ENCODE assay signal across 8 mouse cellular contexts in the genomic region with DNA sequence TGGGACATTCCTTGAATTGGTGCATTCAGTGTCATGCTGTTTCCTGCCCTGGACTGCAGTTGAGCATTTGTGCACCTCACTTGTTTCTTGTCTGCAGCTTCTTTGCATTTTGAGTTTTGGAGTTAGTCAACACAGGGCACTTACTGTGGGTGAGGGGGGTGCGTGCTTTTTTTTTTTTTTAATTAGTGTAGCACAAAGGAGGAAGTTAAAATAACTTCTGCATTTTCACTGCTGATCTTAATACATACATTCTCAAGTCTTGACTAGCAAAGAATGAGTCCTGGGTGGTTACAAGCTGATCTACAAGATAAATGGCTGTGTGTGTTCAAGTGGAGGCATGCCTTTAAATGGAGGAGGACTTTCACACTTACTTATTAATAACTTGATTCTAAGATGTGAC. TPM values are rescaled to one million over a fixed set of nuclear protein-coding genes. Genes with fewer than 3 reads are reported as not detected.
DNase-seq lines count a peak whose midpoint lies in the region; ATAC-seq and TF ChIP-seq lines count a peak whose summit lies in the region.

No protein-coding gene starts in this region.

- 63% methylated on average over 1 of the region's 1 CpGs for WGBS in heart, embryonic 11.5 days (ENCODE audit: insufficient replicate concordance)

- peak overlapping the region; percentile 88 for H3K9ac ChIP-seq in heart, embryonic 11.5 days (ENCODE audit: low read depth, low read length)
- peak overlapping the region; percentile 91 for H3K9ac ChIP-seq in ES-Bruce4 (ENCODE audit: low read depth, poor library complexity, severe bottlenecking)

- TF ChIP-seq EP300 in ES-Bruce4 (IDR thresholded peaks at IDR 0.05; ENCODE audit: insufficient read depth, low read depth, low read length): no peak

- H3K4me2 ChIP-seq in heart, embryonic 11.5 days: peak overlapping the region; percentile 78

- H3K36me3 ChIP-seq in heart, embryonic 11.5 days (ENCODE audit: control insufficient read depth, insufficient read depth, low read length): no peaks in the 10 kb centered on the region
- H3K36me3 ChIP-seq in ES-Bruce4 (ENCODE audit: control insufficient read depth, insufficient read depth, low read length, poor library complexity, severe bottlenecking): no peaks in the 10 kb centered on the region
- H3K36me3 ChIP-seq in megakaryocyte, embryonic 14.5 days (replicated peaks; ENCODE audit: low read length): peaks cover 42% of the 10 kb centered on the region

- no peak for TF ChIP-seq POLR2A in ES-Bruce4 (IDR thresholded peaks at IDR 0.05; ENCODE audit: insufficient read depth, low read length)

- TF ChIP-seq CTCF in ES-Bruce4 (IDR thresholded peaks at IDR 0.05; ENCODE audit: low read depth, low read length): no peak

- no peaks in the 10 kb centered on the region for H3K27me3 ChIP-seq in heart, embryonic 11.5 days (ENCODE audit: control insufficient read depth, insufficient read depth, low read length)
- no peaks in the 10 kb centered on the region for H3K27me3 ChIP-seq in ES-Bruce4 (ENCODE audit: control insufficient read depth, insufficient read depth, low read length, poor library complexity, severe bottlenecking)
- no peaks in the 10 kb centered on the region for H3K27me3 ChIP-seq in megakaryocyte, embryonic 14.5 days (replicated peaks)

- H3K4me1 ChIP-seq in heart, embryonic 11.5 days (ENCODE audit: control insufficient read depth, insufficient read depth, low read length): peaks cover 37% of the 10 kb centered on the region
- H3K4me1 ChIP-seq in ES-Bruce4 (ENCODE audit: control insufficient read depth, insufficient read depth, low read length): peaks cover 3% of the 10 kb centered on the region
- peaks cover 61% of the 10 kb centered on the region for H3K4me1 ChIP-seq in megakaryocyte, embryonic 14.5 days

- no peak for DNase-seq in heart, postnatal 10 days
- no peak for DNase-seq in retina, postnatal 1 day
- no peak for DNase-seq in thymus, postnatal 14 days
- no peak for DNase-seq in adrenal gland, adult 8-10 months

- H3K27ac ChIP-seq in heart, embryonic 11.5 days (ENCODE audit: low read depth, low read length): no peak overlapping the region; the same call in 1 of the 2 replicates
- H3K27ac ChIP-seq in ES-Bruce4 (ENCODE audit: insufficient read depth, low read length): no peak overlapping the region

- H3K4me3 ChIP-seq in heart, embryonic 11.5 days (ENCODE audit: low read depth, low read length): peak overlapping the region; percentile 76
- no peak overlapping the region for H3K4me3 ChIP-seq in ES-Bruce4 (ENCODE audit: low read depth, low read length)
- H3K4me3 ChIP-seq in megakaryocyte, embryonic 14.5 days (replicated peaks): peak overlapping the region; percentile 100

- intact Hi-C loops in heart, postnatal 10 days (cut with DNase I): no loop called here

- ATAC-seq in heart, embryonic 11.5 days (replicated peaks; ENCODE audit: insufficient number of reproducible peaks, low FRiP score, low TSS enrichment): no peak
- peak; percentile 37 to 67 for ATAC-seq in hematopoietic stem cell, adult 5-6 weeks (replicated peaks in 1 of 2; ENCODE audit: insufficient read depth in 1 of 2, low FRiP score in 2 of 2, low TSS enrichment in 1 of 2, low read depth in 1 of 2, poor library complexity in 2 of 2, severe bottlenecking in 2 of 2)

- H3K9me3 ChIP-seq in heart, embryonic 11.5 days (replicated peaks; ENCODE audit: control insufficient read depth, low read length): no peaks in the 10 kb centered on the region
- H3K9me3 ChIP-seq in ES-Bruce4 (replicated peaks; ENCODE audit: control insufficient read depth, insufficient read depth, low read length, poor library complexity, severe bottlenecking): no peaks in the 10 kb centered on the region
- no peaks in the 10 kb centered on the region for H3K9me3 ChIP-seq in megakaryocyte, embryonic 14.5 days

RNA-seq across cellular contexts. Expression of gene Arpc2, which starts 2.3 kb away (rescaled TPM):
- 387 and 411 TPM in 2 replicates for polyA plus RNA-seq in heart, embryonic 11.5 days (2014; fragmentation: Nextera tagmentation; extraction: Ambion mirVana)
- 100 to 1,000 TPM; 213 to 219 TPM for total RNA-seq in heart, postnatal 10 days (2021)
- 282 and 284 TPM in 2 replicates for polyA plus RNA-seq in ES-Bruce4 (2011; ENCODE audit: insufficient read depth, insufficient read length, low read depth, missing spikeins)
- total RNA-seq in hematopoietic stem cell, adult 5-6 weeks (2017): 345 and 397 TPM in 2 replicates
- 817 and 1,833 TPM in 2 replicates for polyA plus RNA-seq in megakaryocyte, embryonic 14.5 days (2012; ENCODE audit: insufficient read depth, low replicate concordance)
- 100 to 1,000 TPM; 171 to 184 (median 181) TPM for total RNA-seq in adrenal gland, adult 8-10 months (2022)

RNA-seq across cellular contexts. Expression of gene Gpbar1, which starts 40.2 kb away (rescaled TPM):
- polyA plus RNA-seq in heart, embryonic 11.5 days (2014; fragmentation: Nextera tagmentation; extraction: Ambion mirVana): 0.83 and 1.0 TPM in 2 replicates
- not detected for total RNA-seq in heart, postnatal 10 days (2021)
- not detected in 2 replicates for polyA plus RNA-seq in ES-Bruce4 (2011; ENCODE audit: insufficient read depth, insufficient read length, low read depth, missing spikeins)
- 0.15 TPM in 1 of 2 replicates, not detected in the other for total RNA-seq in hematopoietic stem cell, adult 5-6 weeks (2017)
- 0.28 TPM in 1 of 2 replicates, not detected in the other for polyA plus RNA-seq in megakaryocyte, embryonic 14.5 days (2012; ENCODE audit: insufficient read depth, low replicate concordance)
- not detected for total RNA-seq in adrenal gland, adult 8-10 months (2022)

RNA-seq across cellular contexts. Expression of gene Cxcr1, which starts 43.7 kb away (rescaled TPM):
- polyA plus RNA-seq in heart, embryonic 11.5 days (2014; fragmentation: Nextera tagmentation; extraction: Ambion mirVana): not detected in 2 replicates
- not detected for total RNA-seq in heart, postnatal 10 days (2021)
- polyA plus RNA-seq in ES-Bruce4 (2011; ENCODE audit: insufficient read depth, insufficient read length, low read depth, missing spikeins): not detected in 2 replicates
- 0.15 and 0.56 TPM in 2 replicates for total RNA-seq in hematopoietic stem cell, adult 5-6 weeks (2017)
- polyA plus RNA-seq in megakaryocyte, embryonic 14.5 days (2012; ENCODE audit: insufficient read depth, low replicate concordance): not detected in 2 replicates
- under 1 TPM in 1 of 4 experiments, not detected in 3; 0.27 TPM for total RNA-seq in adrenal gland, adult 8-10 months (2022)

RNA-seq across cellular contexts. Expression of gene Aamp, which starts 46.4 kb away (rescaled TPM):
- polyA plus RNA-seq in heart, embryonic 11.5 days (2014; fragmentation: Nextera tagmentation; extraction: Ambion mirVana): 173 and 193 TPM in 2 replicates
- total RNA-seq in heart, postnatal 10 days (2021): 100 to 1,000 TPM; 103 to 109 TPM
- 96.3 and 103 TPM in 2 replicates for polyA plus RNA-seq in ES-Bruce4 (2011; ENCODE audit: insufficient read depth, insufficient read length, low read depth, missing spikeins)
- total RNA-seq in hematopoietic stem cell, adult 5-6 weeks (2017): 115 and 150 TPM in 2 replicates
- 180 and 228 TPM in 2 replicates for polyA plus RNA-seq in megakaryocyte, embryonic 14.5 days (2012; ENCODE audit: insufficient read depth, low replicate concordance)
- 100 to 1,000 TPM; 174 to 226 (median 192) TPM for total RNA-seq in adrenal gland, adult 8-10 months (2022)

RNA-seq across cellular contexts. Expression of gene Pnkd, which starts 46.6 kb away (rescaled TPM):
- 225 and 231 TPM in 2 replicates for polyA plus RNA-seq in heart, embryonic 11.5 days (2014; fragmentation: Nextera tagmentation; extraction: Ambion mirVana)
- total RNA-seq in heart, postnatal 10 days (2021): 100 to 1,000 TPM; 205 to 211 TPM
- polyA plus RNA-seq in ES-Bruce4 (2011; ENCODE audit: insufficient read depth, insufficient read length, low read depth, missing spikeins): 40.9 and 43.6 TPM in 2 replicates
- total RNA-seq in hematopoietic stem cell, adult 5-6 weeks (2017): 12.3 and 29.0 TPM in 2 replicates
- polyA plus RNA-seq in megakaryocyte, embryonic 14.5 days (2012; ENCODE audit: insufficient read depth, low replicate concordance): 113 and 116 TPM in 2 replicates
- 10 to 100 TPM; 68.1 to 76.1 (median 74.6) TPM for total RNA-seq in adrenal gland, adult 8-10 months (2022)
